Mouse (Mus musculus) lung, postnatal 4 days (tissue): ENCODE measurements around the gene Abca2.
"Not testable (repeated sequence)": the region's sequence is repeated elsewhere in the genome, so short reads cannot be mapped to it uniquely, and the experiment has no call there.

ENCODE experiments used
- DNase-seq, 2 experiments: peaks; one replicate each; pipeline ENCODE4 v3.0.0; 2021

Gene Abca2

GRCm38 (mm10) chr2:25428442-25429236 lies at the start of gene Abca2:
Gene Abca2, plus strand, starts transcription at chr2:25428703.
- DNase-seq = peak; percentile 96

DNA sequence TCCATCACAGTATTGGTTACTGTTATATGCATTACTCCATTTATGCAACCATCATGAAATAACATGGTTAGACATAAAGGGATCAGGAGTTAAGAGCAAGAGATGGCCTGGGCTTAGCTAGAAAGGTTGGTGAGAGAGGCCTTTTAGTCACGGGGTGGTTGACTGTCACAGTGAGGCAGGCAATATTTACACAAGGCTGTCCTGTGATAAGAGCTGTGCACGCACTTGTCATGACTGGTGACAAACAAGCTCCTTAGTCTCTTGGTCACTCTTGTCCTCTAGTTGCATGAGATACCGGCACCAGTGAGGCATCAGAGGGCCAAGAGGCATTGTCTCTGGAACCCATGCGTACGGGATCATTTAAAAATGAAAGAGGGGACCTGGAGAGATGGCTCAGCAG lies 44.0 kb upstream of the Abca2 start:
- DNase-seq = no peak

GRCm38 (mm10) chr2:25391266-25391665 lies 37.2 kb upstream of the Abca2 start:
- DNase-seq = no peak

DNA sequence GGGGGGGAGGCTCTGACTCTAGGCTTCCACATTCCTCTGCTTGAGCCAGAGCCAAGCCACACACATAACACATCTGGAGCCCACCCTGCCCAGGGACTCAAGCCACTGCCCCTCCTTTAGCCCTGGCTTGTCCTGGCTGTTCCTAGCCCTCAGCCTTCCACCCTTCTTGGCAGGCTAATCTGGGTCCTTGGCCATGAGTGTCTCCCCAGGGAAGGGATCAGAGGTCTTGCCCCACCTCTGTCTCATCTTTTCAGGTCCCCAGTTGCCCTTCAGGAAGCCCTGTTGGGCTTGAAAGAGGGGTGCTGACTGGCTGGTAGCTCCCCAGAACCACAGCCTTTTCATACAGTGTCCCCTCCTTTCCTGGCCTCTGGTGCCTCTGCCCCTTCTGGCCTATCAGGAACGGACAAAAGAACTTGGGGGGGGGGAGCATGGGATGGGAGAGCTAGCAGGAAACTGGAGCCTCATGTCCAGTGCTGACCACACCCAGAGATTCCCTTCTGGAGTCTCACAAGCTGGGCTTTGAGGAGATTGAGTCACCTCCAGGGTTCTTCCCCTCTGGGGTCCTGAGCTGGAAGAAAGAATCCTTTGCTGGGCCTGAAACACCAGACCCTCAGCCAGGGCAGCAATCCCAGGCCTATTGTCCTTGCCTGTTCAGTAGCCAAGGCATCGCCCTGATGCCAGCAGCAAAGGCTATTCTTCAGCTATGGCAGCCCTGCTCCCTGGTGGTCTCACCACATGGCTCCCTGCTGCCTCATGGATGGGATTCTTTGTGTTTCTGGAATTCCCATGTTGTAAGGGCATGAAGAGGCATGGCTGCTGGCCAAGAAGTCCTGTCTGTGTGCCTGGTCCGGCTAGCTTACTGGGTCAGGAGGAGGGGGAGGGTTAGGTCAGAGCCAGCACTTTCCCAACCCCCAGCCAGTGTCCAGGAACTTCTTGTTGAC lies 34.0 kb upstream of the Abca2 start:
- peak in 1 of 2 experiments; percentile 29 for DNase-seq

- peak; percentile 41 to 50 for DNase-seq
Observed at GRCm38 (mm10) chr2:25395721-25396596, 32.5 kb upstream of the Abca2 start, which contains the start of gene Entpd2. Gene Entpd2, plus strand, starts transcription at chr2:25395874.

- DNase-seq = no peak
Observed at GRCm38 (mm10) chr2:25396597-25396983, 31.9 kb upstream of the Abca2 start.

GRCm38 (mm10) chr2:25397010-25397409 lies 31.5 kb upstream of the Abca2 start:
- no peak for DNase-seq

DNA sequence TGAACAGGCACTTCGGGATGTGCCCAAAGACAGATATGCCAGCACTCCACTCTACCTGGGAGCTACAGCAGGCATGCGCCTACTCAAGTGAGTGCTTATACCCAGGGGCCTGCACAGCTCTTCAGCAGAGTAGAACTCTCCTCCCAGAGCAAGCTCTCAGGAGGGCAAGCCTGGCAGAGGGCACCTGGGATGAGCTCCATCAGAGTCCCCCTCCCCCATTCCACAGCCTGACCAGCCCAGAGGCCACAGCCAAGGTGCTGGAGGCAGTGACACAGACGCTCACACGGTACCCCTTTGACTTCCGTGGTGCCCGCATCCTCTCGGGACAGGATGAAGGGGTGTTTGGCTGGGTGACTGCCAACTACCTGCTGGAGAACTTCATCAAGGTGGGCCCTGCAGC lies 30.4 kb upstream of the Abca2 start:
- peak in 1 of 2 experiments; percentile 13 for DNase-seq

DNA sequence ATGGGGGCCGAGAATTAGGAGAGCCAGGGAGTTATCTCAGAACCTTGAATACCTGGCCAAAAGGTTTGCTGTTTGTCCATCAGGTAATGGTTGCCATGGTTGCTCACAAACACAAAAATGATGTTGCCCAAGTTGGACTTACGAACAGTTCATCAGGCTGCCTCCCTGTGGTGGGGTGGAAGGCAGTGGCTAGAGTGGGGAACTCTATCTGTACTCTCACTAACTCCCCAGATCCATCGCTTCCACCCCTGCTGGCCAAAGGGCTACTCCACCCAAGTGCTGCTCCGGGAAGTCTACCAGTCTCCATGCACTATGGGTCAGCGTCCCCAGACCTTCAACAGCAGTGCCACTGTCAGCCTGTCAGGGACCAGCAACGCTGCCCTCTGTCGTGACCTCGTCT lies 29.5 kb upstream of the Abca2 start, which contains the start of gene Npdc1:
Gene Npdc1, plus strand, starts transcription at position 301 of the 400 bp plus-strand sequence.
- DNase-seq = no peak

DNA sequence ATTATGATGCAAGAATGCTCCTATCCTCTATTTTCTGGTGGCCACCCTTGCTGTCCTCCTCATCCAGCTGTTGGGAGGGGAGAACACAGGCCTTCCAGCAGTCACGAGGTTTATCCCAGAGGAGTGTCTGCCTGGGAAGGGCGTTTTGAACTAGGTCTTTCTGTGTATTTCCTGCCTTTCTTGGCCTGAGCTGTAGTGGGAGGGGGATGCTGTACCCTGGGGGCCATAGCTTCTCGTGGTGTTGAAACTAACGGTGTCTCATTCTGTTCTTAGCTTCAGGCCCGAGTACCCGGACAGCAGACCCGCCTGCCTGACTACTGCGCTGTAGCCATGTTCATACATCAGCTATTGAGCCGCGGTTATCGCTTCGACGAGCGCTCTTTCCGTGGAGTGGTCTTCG lies 28.2 kb upstream of the Abca2 start:
- DNase-seq = no peak

DNA sequence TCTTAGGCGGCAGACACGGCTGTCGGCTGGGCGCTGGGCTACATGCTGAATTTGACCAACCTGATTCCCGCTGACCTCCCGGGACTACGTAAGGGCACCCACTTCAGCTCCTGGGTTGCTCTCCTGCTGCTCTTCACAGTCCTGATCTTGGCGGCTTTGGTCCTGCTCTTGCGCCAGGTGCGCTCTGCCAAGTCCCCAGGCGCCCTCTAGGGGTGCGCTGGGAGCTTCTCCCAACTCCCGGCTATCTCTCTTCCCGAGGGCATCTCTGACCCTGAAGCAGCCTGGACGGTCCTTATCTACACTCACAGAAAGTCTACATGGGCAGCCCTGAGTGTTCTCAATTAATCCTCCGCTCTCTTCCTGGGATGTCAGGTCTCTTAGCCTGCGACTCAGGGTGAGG lies 27.7 kb upstream of the Abca2 start:
- DNase-seq = peak; percentile 48 to 62

DNA sequence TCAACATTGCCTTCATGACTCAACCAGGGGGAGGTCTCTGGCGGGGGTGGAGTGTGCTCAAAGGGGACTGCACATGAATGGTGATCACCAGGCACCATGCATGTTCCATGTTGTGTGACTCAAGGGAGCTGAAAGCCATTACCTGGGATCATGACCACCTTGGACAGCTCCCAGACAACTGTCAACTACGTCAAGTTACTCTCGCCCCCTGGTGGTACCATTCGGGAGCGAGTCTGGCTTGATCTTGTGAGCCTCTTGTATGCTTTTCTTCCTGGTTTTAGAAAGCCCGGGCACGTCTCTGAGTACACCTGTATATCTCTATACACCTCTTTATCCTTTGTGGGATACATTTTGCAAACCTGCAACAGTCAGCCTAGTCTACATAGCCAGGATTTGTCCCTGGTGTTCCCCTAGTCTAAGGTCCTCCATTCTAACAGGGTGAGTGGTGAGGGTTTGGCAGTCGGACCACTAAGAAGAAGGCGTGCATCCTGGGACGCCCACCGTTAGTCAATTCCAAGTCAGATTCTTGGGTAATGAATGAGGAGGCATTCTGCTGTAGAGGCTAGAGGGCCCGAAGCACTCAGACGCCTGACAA lies 26.0 kb upstream of the Abca2 start:
- DNase-seq = peak; percentile 78 to 87

- DNase-seq = peak; percentile 66 to 72
Observed at GRCm38 (mm10) chr2:25402972-25403601, 25.4 kb upstream of the Abca2 start.

DNA sequence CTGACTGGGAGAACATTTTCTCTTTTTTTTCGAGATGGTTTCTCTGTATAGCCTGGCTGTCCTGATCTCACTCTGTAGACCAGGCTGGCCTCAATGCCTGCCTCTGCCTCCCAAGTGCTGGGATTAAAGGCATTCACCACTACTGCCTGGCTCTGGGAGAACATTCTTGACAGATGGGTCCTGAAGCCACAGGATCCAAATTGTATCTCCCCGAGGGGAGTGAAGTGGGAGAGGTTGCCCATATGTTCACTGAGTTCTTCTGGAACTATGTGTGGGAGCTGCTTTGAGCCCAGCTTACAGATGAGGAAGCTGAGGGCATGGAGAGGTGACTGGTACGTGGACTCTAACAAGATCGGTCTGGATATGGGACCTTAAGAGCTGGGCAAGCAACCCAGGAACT lies 24.5 kb upstream of the Abca2 start:
- DNase-seq = peak in 1 of 2 experiments; percentile 13

GRCm38 (mm10) chr2:25408908-25409307 lies 19.6 kb upstream of the Abca2 start:
- peak in 1 of 2 experiments; percentile 17 for DNase-seq

DNA sequence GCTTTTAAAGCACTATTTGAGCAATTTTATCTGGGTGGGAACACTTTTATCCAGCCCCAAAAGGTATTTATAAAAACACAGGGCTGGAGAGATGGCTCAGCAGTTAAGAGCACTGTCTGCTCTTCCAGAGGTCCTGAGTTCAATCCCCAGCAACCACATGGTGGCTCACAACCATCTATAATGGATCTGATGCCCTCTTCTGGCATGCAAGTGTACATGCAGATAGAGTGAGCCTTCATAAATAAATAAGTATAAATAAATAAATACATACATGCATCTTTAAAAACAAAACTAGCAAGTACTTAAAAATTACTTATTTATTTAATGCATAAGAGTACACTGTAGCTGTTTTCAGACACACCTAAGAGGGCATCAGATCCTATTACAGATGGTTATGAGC lies 15.1 kb upstream of the Abca2 start:
- DNase-seq = not testable (repeated sequence)

DNA sequence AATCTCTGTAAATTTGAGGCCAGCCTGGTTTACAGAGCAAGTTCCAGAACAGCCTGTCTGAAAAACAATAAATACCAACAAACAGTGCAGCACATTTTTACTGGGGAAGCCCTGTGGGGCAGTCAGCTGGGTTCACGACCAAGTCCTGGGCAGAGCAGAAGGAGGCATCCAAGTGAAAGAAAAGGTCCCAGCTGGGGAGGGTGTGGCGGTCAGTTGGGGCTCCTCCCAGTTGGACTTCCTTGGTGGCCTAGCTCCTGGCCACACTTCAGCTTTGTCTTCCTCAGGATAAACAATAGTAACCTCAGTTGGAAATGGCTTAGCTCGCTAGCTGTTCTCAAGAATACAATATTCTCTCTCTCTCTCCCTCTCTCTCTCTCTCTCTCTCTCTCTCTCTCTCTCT lies 11.1 kb upstream of the Abca2 start:
- no peak for DNase-seq

DNA sequence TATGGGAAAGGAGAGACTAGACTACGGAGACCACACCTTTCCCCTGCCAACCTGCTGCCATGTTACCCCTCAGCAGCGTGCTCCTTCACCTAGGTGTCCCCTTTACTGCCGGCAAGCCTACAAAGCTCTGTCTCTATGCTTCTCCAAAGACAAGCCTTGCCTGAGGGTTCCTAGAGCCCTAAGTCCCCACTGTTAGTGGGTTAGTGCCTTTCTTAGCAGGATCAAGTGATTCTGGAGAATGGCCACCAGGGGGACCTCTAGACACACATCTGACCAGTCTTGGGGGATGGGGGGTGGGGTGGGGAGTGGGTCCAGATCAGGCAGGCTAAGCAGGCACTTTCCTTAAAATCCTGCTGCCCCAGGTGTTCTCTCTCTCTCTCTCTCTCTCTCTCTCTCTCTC lies 6.6 kb upstream of the Abca2 start:
- DNase-seq = peak in 1 of 2 experiments; percentile 55

DNA sequence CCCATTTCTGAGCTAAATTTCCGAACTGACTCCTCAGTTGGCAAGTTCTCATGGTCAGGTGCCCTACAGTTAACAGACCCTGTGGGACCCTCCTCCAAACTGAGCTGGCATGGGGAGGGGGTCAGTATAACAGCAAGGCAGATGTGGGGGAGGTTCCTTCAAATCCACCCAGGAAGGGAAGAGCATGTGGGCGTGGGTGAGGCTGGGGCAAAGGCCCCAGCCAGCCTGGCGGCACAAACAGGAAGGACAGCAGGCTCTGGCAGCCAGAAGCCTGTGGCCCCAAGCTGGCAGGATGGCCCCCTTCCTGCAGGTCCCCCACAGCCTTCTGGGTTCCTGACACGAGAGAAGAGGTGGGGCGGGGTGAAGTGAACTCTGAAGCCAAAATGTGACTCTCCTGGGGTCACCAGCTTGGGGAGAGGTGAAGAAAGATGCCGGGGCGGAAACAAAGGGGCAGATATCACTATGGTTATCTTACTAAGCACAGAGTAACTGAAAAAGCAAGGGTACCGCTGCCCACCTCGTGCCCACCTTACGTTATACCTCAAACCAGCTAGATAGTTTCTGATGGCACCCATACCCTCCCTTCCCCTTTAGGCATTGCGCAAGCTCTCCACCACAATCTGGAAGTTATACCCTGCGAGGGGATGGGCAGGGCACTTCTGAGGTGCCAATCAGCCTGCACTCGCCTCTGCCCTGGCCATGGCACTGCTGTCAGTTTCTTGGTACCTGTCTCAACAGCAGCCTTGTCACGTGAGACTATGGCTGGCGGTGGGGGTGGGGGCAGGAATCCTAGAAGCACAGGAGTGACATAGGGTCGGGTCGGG lies 5.7 kb upstream of the Abca2 start, which contains the start of gene Fut7:
Gene Fut7, plus strand, starts transcription at position 681 of the 824 bp plus-strand sequence.
- peak; percentile 54 to 59 for DNase-seq

- DNase-seq = no peak
Observed at GRCm38 (mm10) chr2:25423626-25424025, 4.9 kb upstream of the Abca2 start.

DNA sequence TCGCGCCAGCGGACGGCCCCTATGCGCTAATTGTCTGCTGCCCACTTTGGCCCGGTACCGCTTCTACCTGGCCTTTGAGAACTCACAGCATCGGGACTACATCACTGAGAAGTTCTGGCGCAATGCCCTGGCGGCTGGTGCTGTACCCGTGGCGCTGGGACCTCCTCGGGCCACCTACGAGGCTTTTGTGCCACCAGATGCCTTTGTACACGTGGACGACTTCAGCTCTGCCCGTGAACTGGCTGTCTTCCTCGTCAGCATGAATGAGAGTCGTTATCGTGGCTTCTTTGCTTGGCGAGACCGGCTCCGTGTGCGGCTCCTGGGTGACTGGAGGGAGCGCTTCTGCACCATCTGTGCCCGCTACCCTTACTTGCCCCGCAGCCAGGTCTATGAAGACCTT lies 3.0 kb upstream of the Abca2 start:
- DNase-seq = no peak
